Mouse (Mus musculus): ENCODE measurements around the gene Slfn2. TPM values are rescaled to one million over a fixed set of nuclear protein-coding genes. Genes with fewer than 3 reads are reported as not detected.
"Not testable (repeated sequence)": the region's sequence is repeated elsewhere in the genome, so short reads cannot be mapped to it uniquely, and the experiment has no call there.

The Slfn2 gene
- 1 to 10 TPM; 1.1 to 1.8 TPM for total RNA-seq (2021)

DNA sequence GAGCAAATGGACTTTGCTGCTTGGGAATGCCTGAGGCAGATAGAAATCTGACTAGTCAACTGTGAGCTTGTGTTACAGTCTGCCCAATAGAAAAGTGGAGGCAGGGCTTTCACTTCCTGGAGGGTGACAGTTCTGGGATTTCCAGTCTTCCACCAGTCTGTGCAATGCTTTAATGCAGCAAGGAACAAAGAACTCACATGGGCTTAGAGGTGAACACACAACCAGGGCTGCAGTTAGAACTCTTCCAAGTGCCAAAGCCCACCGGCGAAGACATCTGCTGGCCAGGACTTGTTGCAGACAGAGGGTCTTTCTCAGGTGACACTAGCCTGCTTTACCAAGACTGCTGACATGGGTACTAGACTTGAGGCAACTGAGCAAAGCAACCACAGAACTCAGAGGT lies at the start of gene Slfn2:
Slfn2 (plus strand) TSS at position 167 of the 400 bp plus-strand sequence.
- DNase-seq (ENCODE audit: low spot score in 2 of 2), result no peak
- intact Hi-C loops (cut with DNase I), result no loop called here

DNA sequence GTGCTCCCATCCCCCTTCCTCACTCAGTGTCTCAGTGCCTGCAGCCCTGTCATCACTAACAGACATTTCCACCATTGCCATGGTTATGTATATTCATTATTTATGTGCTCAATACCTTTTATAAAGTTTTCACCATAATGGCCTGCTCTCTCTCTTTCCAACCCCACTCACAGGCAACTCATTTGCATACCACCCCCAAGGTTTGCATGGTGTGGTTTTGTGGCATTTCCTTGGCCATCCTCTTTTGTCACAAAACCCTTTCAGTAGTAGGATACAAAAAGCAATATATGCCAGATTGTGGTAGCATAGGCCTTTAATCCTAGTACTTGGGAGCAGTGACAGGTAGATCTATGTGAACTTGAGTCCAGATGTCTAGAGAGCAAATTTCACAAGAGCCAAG lies 48.8 kb upstream of the Slfn2 start:
- intact Hi-C loops (cut with DNase I), result no loop called here
- no peak for DNase-seq (ENCODE audit: low spot score in 2 of 2)

GRCm38 (mm10) chr11:83019561-83020519 lies 45.1 kb upstream of the Slfn2 start:
- intact Hi-C loops (cut with DNase I); DNase-seq (ENCODE audit: low spot score in 2 of 2): not testable (repeated sequence)

DNA sequence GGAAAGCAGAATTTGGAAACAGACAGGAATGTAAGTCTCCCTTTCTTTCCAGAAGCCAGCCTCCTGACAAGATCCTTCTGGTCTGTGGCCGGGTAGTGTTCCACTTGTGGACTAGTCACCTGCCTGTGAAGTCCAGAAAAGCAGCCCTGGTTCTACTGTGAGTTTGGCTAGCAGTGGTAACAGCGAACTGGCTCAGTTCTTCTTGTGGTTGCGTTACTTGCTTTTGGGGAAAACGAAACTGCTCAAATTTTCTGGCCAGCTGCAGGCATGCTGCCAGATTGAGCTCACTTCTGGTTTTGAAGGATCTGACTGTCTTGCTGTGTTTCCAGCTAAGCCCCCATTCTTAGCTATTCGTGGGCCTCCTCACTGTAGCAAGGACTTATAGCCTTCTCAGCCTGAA lies 44.3 kb upstream of the Slfn2 start, which contains the start of gene Slfn8:
Slfn8 (minus strand) TSS at position 190 of the 400 bp plus-strand sequence.
- no peak for DNase-seq (ENCODE audit: low spot score in 2 of 2)
- intact Hi-C loops (cut with DNase I), result no loop called here

DNA sequence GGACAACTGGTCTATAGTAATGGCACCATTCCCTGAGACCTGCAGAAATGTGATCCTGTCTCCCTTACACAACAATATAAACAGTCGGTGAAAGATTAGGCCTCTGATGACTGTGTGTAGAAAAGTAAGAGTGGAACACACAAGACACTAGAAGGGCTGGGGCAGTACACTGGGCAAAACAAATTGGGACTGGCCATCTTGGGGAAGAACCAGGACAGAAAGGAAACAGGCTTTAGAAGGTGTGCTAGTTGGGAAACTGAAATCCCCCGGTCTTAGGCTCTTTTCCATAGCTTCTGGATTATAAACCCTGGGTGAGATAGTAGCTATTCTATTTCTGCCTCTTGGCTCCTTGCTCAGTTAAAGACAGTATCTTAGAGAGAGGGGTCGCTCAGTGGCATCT lies 26.2 kb upstream of the Slfn2 start:
- intact Hi-C loops (cut with DNase I); DNase-seq (ENCODE audit: low spot score in 2 of 2): not testable (repeated sequence)

DNA sequence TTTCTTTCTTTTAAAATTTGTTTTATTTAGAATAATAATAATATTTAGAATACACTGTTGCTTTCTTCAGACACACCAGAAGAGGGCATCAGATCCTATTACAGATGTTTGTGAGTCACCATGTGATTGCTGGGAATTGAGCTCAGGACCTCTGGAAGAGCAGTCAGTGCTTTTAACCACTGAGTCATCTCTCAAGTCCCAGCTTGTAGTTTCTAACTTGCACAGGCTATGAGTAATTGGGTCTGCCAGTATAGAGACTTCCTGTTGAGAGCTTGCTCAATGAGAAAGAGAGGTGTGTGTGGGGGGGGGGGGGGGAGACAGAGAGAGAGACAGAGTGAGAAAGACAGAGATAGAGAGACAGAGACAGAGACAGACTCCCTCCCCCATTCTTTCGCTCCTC lies 25.8 kb upstream of the Slfn2 start:
- intact Hi-C loops (cut with DNase I), result no loop called here
- DNase-seq (ENCODE audit: low spot score in 2 of 2), result no peak

DNA sequence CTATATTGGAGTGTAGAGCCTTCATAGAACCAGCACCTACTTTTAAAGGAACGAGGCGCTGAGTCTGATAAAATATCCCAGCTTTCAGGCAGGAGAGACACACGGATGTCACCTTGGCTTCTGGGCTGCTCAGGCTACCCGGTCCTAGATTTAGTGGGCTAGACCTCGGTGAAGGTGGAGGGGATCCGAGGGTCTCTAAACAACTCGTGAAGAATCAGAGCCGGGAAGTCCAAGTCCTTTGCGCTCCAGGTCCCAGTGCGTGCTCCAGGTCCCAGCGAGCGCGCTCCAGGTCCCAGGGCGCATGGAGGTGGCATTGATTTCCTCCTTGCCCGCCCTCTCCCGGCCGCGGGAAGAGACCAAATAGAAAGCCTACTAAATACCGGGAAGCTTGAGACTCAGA lies 25.1 kb upstream of the Slfn2 start:
- no peak for DNase-seq (ENCODE audit: low spot score in 2 of 2)
- intact Hi-C loops (cut with DNase I), result loop anchor here (10.0 kb wide), 1 partner anchor 155 kb away; the partner anchor contains the start of gene Slfn3

GRCm38 (mm10) chr11:83040325-83040724 lies 24.6 kb upstream of the Slfn2 start:
- intact Hi-C loops (cut with DNase I), result loop anchor here (10.0 kb wide), 1 partner anchor 154 kb away; the partner anchor contains the start of gene Slfn3

DNA sequence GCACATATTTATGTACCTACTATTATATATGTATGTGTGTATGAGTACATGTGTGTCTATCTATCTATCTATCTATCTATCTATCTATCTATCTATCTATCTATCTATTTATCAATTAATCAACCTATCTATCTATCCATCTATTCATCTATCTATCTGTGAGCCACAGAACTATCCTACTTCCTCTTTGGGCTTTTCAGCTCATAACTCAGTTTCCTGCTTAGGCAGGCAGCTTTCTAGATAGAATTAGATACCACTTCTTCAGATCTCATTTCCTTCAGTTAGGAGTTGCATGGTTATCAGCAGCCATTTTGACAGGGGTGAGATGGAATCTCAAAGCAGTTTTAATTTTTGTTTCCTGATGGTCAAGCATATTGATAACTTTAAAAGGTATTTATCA lies 23.9 kb upstream of the Slfn2 start:
- intact Hi-C loops (cut with DNase I), result loop anchor here (10.0 kb wide), 1 partner anchor 154 kb away; the partner anchor contains the start of gene Slfn3
- DNase-seq (ENCODE audit: low spot score in 2 of 2), result no peak

More at GRCm38 (mm10) chr11:83040325-83040724, 24.6 kb upstream of the Slfn2 start:
- no peak for DNase-seq (ENCODE audit: low spot score in 2 of 2)

DNA sequence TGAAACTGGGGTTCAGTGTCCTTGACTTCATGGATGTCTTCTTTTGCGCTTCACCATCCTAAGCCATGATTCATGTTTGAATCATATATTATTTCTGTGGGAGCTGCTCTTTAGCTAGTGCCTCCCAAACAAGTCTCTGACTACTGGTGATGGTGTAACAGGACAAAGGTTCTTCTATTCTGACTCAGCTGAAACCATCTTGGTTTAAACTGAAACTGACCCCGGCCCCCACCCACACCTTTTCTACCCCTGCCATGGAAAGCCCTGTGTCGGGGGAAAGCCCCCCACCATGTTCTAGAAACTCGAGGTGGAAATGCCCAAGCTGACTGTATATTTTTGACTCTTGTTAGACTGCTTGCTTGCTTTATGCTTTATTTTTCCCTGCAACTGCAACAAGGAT lies 21.0 kb upstream of the Slfn2 start:
- no peak for DNase-seq (ENCODE audit: low spot score in 2 of 2)
- intact Hi-C loops (cut with DNase I), result loop anchor here (10.0 kb wide), 1 partner anchor 151 kb away; the partner anchor contains the start of gene Slfn3

- intact Hi-C loops (cut with DNase I), result loop anchor here (5.0 to 10.0 kb wide), 2 partner anchors 73 to 149 kb away; partner anchors contain the start of gene Slfn3
- no peak for DNase-seq (ENCODE audit: low spot score in 2 of 2)
These were observed 19.3 kb upstream of the Slfn2 start for GRCm38 (mm10) chr11:83045642-83046041.

GRCm38 (mm10) chr11:83057863-83058262 lies 7.0 kb upstream of the Slfn2 start:
- no peak for DNase-seq (ENCODE audit: low spot score in 2 of 2)
- intact Hi-C loops (cut with DNase I), result no loop called here

- intact Hi-C loops (cut with DNase I), result no loop called here
- no peak for DNase-seq (ENCODE audit: low spot score in 2 of 2)
These were observed 4.4 kb upstream of the Slfn2 start for GRCm38 (mm10) chr11:83060412-83061020.

DNA sequence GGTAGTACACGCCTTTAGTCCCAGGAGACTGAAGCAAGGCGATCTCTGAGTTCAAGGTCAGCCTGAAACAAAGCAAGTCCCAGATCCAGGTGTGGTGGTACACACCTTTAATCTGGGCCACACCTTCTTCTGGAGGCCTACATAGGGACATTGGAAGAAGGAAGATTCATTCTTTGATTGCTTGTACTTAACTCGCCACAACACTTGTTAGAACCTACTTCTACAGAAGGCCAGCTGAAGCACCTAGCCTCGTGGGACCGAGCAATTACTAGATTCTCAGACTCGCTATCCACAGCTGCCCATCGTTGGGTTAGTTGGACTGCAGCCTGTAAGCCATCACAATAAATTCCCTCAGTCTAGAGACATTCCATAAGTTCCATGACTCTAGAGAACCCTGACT lies 3.1 kb upstream of the Slfn2 start:
- DNase-seq (ENCODE audit: low spot score in 2 of 2), result no peak
- intact Hi-C loops (cut with DNase I), result no loop called here

DNA sequence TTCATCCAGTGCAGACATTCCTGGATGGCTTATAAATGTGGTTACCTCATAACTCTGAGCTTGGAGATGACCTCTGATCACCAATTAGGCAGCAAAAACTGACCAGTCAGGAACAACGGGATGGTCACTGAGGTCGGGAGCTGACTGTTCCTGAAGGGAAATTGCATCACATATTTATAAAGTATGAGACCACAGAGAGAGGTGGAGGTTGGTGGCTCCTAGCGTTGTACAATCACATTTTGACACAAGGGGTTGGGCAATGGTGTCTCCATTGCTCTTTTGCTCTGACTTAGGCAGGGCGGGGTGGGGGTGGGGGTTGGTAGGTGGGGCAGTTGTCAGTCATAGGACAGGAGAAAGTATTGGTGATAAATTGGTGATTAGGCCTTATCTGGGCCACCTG lies 1.8 kb upstream of the Slfn2 start:
- intact Hi-C loops (cut with DNase I), result no loop called here

GRCm38 (mm10) chr11:83063941-83064349 lies 967 bp upstream of the Slfn2 start:
- intact Hi-C loops (cut with DNase I), result no loop called here
- DNase-seq (ENCODE audit: low spot score in 2 of 2), result no peak

More for the DNA sequence above, 1.8 kb upstream of the Slfn2 start:
- DNase-seq (ENCODE audit: low spot score in 2 of 2), result no peak

DNA sequence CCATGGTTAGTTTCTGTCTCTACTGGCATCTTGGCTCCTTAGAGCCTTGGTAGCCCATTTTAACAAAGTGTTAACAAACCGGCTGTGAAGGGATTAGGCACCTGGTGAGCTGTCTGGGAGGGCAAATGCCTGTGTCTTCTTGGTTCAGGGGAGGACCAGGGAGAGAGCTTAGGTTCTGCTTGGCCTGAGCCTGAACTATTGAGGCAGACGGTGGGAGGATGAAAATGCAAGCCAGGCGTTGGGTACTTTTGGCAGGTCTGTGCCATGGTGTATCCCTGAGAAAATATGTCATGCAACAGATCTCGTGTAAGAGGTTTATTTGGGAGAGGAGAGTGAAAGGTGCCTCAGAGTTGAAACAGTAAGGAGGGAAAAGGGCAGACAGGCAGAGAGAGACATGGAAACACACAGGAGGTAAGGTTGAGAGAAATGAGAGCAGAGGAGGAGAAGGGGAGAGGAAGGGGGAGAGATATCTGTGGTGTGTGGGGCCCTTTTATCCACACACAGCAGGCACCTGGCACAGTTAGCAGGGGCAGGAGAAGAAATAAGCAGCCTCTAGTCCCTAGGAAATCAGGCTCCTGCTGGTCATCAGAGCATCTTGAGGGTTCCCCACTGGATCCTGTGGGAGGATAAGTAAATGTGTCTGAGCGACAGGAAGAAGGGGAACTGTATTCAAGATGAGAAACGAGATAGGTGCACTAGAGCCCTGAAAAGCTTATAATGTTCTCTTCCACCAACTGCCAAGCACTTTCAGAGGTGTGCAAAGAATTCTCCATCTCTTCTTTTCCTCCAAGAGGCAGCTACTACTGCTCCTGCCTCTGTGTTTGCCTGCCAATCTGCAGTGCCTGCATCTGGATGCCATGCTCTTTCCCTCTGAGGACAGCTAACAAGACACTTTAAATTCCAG lies 781 bp downstream of the Slfn2 start:
- DNase-seq (ENCODE audit: low spot score in 2 of 2), result no peak
- intact Hi-C loops (cut with DNase I), result no loop called here

- intact Hi-C loops (cut with DNase I), result no loop called here
- DNase-seq (ENCODE audit: low spot score in 2 of 2), result no peak
These were observed 2.0 kb downstream of the Slfn2 start for GRCm38 (mm10) chr11:83066640-83067531.

Measured in left cerebral cortex, postnatal 36 days (tissue).